Mouse (Mus musculus) adrenal gland (tissue): ENCODE measurements around the gene Ankrd12.

Experiments used
- intact Hi-C: fragments of 180-260 bp; cut with DNase I; formaldehyde crosslinking; loops from one replicate; pipeline ENCODE4 v1.15.1; 2025
- long read RNA-seq, 2 experiments: library from polyadenylated mRNA; unstranded; transcript quantifications; one replicate each; pipeline ENCODE4 v2.0.0; 2020; ENCODE audit warnings: borderline replicate concordance in 1 of 2; ENCODE audit not compliant: insufficient replicate concordance in 1 of 2

Ankrd12 gene
- long read RNA-seq, experiment 1, transcript Ankrd12-208 (8 exons, 1,513 nt), result major isoform, 18 of 34 reads
- long read RNA-seq, experiment 1, partial matches to known transcripts, result 7 of 34 reads
- long read RNA-seq, experiment 1, other reads (novel, unspliced or antisense), result 8 of 34 reads
- long read RNA-seq, experiment 2, transcript Ankrd12-208 (8 exons, 1,513 nt), result major isoform, 16 of 51 reads
- long read RNA-seq, experiment 2, partial matches to known transcripts, result 13 of 51 reads
- long read RNA-seq, experiment 2, other reads (novel, unspliced or antisense), result 20 of 51 reads

- intact Hi-C loops, result no loop called here
These were observed at the start of gene Ankrd12 for GRCm38 (mm10) chr17:66076934-66077333. Ankrd12 (minus strand) TSS chr17:66077089.

- intact Hi-C loops, result no loop called here
These were observed 48.3 kb upstream of the Ankrd12 start for GRCm38 (mm10) chr17:66125211-66125610.

- intact Hi-C loops, result no loop called here
These were observed 47.1 kb upstream of the Ankrd12 start for GRCm38 (mm10) chr17:66123816-66124610.

- intact Hi-C loops, result no loop called here
These were observed 46.4 kb upstream of the Ankrd12 start, which contains the start of gene Ddx11 for GRCm38 (mm10) chr17:66123066-66123815. Ddx11 (plus strand) TSS chr17:66123520.

- intact Hi-C loops, result no loop called here
These were observed 43.8 kb upstream of the Ankrd12 start for GRCm38 (mm10) chr17:66120701-66121100.

GRCm38 (mm10) chr17:66118991-66119390 lies 42.1 kb upstream of the Ankrd12 start:
- intact Hi-C loops, result no loop called here

GRCm38 (mm10) chr17:66112166-66112565 lies 35.3 kb upstream of the Ankrd12 start:
- intact Hi-C loops, result no loop called here

GRCm38 (mm10) chr17:66111402-66111959 lies 34.6 kb upstream of the Ankrd12 start, which contains the start of gene Washc1:
Washc1 (plus strand) TSS chr17:66111545.
- intact Hi-C loops, result no loop called here

GRCm38 (mm10) chr17:66110746-66111145 lies 33.9 kb upstream of the Ankrd12 start:
- intact Hi-C loops, result no loop called here

GRCm38 (mm10) chr17:66108198-66108597 lies 31.3 kb upstream of the Ankrd12 start:
- intact Hi-C loops, result loop anchor here (5.0 to 10.0 kb wide), 2 partner anchors 153 to 236 kb away; partner anchors contain the start of gene Twsg1

GRCm38 (mm10) chr17:66107466-66107865 lies 30.6 kb upstream of the Ankrd12 start:
- intact Hi-C loops, result loop anchor here (5.0 to 10.0 kb wide), 2 partner anchors 153 to 235 kb away; partner anchors contain the start of gene Twsg1

- intact Hi-C loops, result loop anchor here (5.0 to 10.0 kb wide), 2 partner anchors 152 to 234 kb away; partner anchors contain the start of gene Twsg1
These were observed 29.8 kb upstream of the Ankrd12 start for GRCm38 (mm10) chr17:66106601-66107267.

- intact Hi-C loops, result loop anchor here (5.0 to 10.0 kb wide), 3 partner anchors 37 to 242 kb away; partner anchors contain the start of gene Twsg1
These were observed 27.2 kb upstream of the Ankrd12 start for GRCm38 (mm10) chr17:66104076-66104475.

GRCm38 (mm10) chr17:66101380-66102330 lies 24.8 kb upstream of the Ankrd12 start, which contains the start of gene Ndufv2:
Ndufv2 (minus strand) TSS chr17:66101559.
- intact Hi-C loops, result loop anchor here (5.0 to 10.0 kb wide), 3 partner anchors 34 to 239 kb away; partner anchors contain the start of gene Twsg1

- intact Hi-C loops, result loop anchor here (5.0 to 10.0 kb wide), 3 partner anchors 33 to 238 kb away; partner anchors contain the start of gene Twsg1
These were observed 23.9 kb upstream of the Ankrd12 start for GRCm38 (mm10) chr17:66100566-66101379.

- intact Hi-C loops, result no loop called here
These were observed 15.8 kb upstream of the Ankrd12 start for GRCm38 (mm10) chr17:66092664-66093063.

GRCm38 (mm10) chr17:66092065-66092464 lies 15.2 kb upstream of the Ankrd12 start:
- intact Hi-C loops, result no loop called here

GRCm38 (mm10) chr17:66091392-66091791 lies 14.5 kb upstream of the Ankrd12 start:
- intact Hi-C loops, result no loop called here
